In genomic region chrX:160116658-160117057, GRCm38 (mm10) we compare ENCODE assay signal across 8 mouse cellular contexts. TPM values are rescaled to one million over a fixed set of nuclear protein-coding genes. Genes with fewer than 3 reads are reported as not detected.
A peak's percentile ranks its signal among the peaks of the same experiment; 100 is the strongest.
DNase-seq lines count a peak whose midpoint lies in the region; ATAC-seq and TF ChIP-seq lines count a peak whose summit lies in the region.

No protein-coding gene starts in this region.

- dilution Hi-C loops in CH12.LX (cut with MboI; ENCODE audit: extremely low pct_ligation_motif_present, extremely low pct_unique_long_range_greater_than_20kb, low sequenced_read_pairs), result no loop called here

- H3K27me3 ChIP-seq in CH12.LX (replicated peaks), result no peaks in the 10 kb centered on the region
- H3K27me3 ChIP-seq in hindbrain, embryonic 10.5 days (ENCODE audit: insufficient read depth, poor library complexity, severe bottlenecking), result peaks cover 42% of the 10 kb centered on the region

- peak; percentile 61 for DNase-seq in CH12.LX (ENCODE audit: extremely low read depth)
- DNase-seq in embryo, embryonic 11.5 days (ENCODE audit: low read depth, low spot score), result peak; percentile 26
- DNase-seq in hindbrain, embryonic 10.5 days (ENCODE audit: low spot score), result peak; percentile 35
- DNase-seq in layer of hippocampus, adult 8-10 months (ENCODE audit: low spot score in 2 of 2), result peak; percentile 13 to 33
- DNase-seq in lung, postnatal 10 days, result peak; percentile 63
- DNase-seq in retina, adult 2 months (ENCODE audit: low read depth, low spot score), result peak; percentile 38
- no peak for DNase-seq in c-Kit-positive CD71-positive TER-119-positive erythroid progenitor cells, embryonic 14.5 days (ENCODE audit: low spot score)

- TF ChIP-seq CTCF in CH12.LX (conservative IDR thresholded peaks at IDR 0.05 in 1 of 2, IDR thresholded peaks at IDR 0.05 in 1 of 2; ENCODE audit: low read depth in 2 of 2, low read length in 2 of 2), result peak; percentile 41 to 73; a peak in 3 of 4 replicates

- no peak overlapping the region for H3K4me3 ChIP-seq in CH12.LX (replicated peaks in 1 of 3; ENCODE audit: low read depth in 2 of 3, low read length in 2 of 3, poor library complexity in 1 of 3)
- no peak overlapping the region for H3K4me3 ChIP-seq in hindbrain, embryonic 10.5 days

- no peak for TF ChIP-seq EP300 in CH12.LX (IDR thresholded peaks at IDR 0.05; ENCODE audit: low read length)

- H3K27ac ChIP-seq in CH12.LX (ENCODE audit: insufficient read depth, low read depth), result no peak overlapping the region
- no peak overlapping the region for H3K27ac ChIP-seq in hindbrain, embryonic 10.5 days

- no peaks in the 10 kb centered on the region for H3K9me3 ChIP-seq in CH12.LX (replicated peaks; ENCODE audit: low read length)
- H3K9me3 ChIP-seq in hindbrain, embryonic 10.5 days, result no peaks in the 10 kb centered on the region

- H3K36me3 ChIP-seq in CH12.LX (replicated peaks in 1 of 2; ENCODE audit: control insufficient read depth in 1 of 2, insufficient read depth in 1 of 2, low read length in 1 of 2), result peaks cover 17 to 34% of the 10 kb centered on the region in 2 experiments
- H3K36me3 ChIP-seq in hindbrain, embryonic 10.5 days, result peaks cover 29% of the 10 kb centered on the region

- in situ Hi-C loops in CH12.LX (cut with MboI; ENCODE audit: low pct_ligation_motif_present, low pct_unique_long_range_greater_than_20kb, low sequenced_read_pairs), result loop anchor here (10.0 kb wide), 1 partner anchor 492 kb away; the partner anchor contains the start of gene Sh3kbp1

- H3K4me1 ChIP-seq in CH12.LX (ENCODE audit: control insufficient read depth in 1 of 2, insufficient read depth in 2 of 2), result peaks cover 0 to 11% of the 10 kb centered on the region in 2 experiments; a peak in 2 of 4 replicates
- no peaks in the 10 kb centered on the region for H3K4me1 ChIP-seq in hindbrain, embryonic 10.5 days (replicated peaks)

- H3K4me2 ChIP-seq in CH12.LX (ENCODE audit: insufficient read depth, low read depth, poor library complexity, severe bottlenecking), result no peak overlapping the region

- no peak for TF ChIP-seq POLR2A in CH12.LX (IDR thresholded peaks at IDR 0.05; ENCODE audit: low read depth, low read length)

- TF ChIP-seq RAD21 in CH12.LX (IDR thresholded peaks at IDR 0.05; ENCODE audit: low read depth, low read length), result peak; percentile 73

- no peak overlapping the region for H3K9ac ChIP-seq in CH12.LX (ENCODE audit: insufficient read depth, low read depth)

- ATAC-seq in activated CD4-positive, CD25-positive, alpha-beta regulatory T cell, adult 4 months, result peak; percentile 54

- no peaks in the 10 kb centered on the region for H3K79me2 ChIP-seq in CH12.LX (replicated peaks; ENCODE audit: control insufficient read depth, extremely low read depth, insufficient read depth, poor library complexity, severe bottlenecking)

- 88% methylated on average over 3 of the region's 3 CpGs for WGBS in hindbrain, embryonic 10.5 days

TF ChIP-seq in CH12.LX, 34 proteins besides CTCF, POLR2A, EP300 and RAD21:
- peak; percentile 63 for TF ChIP-seq SMC3 (IDR thresholded peaks at IDR 0.05; ENCODE audit: low read depth, low read length)
- TF ChIP-seq MYC (IDR thresholded peaks at IDR 0.05; ENCODE audit: low read depth, low read length), result no peak
- TF ChIP-seq ZC3H11A (IDR thresholded peaks at IDR 0.05; ENCODE audit: low read depth, low read length), result no peak; the same call in 1 of the 2 replicates
- no peak for TF ChIP-seq BHLHE40 (IDR thresholded peaks at IDR 0.05; ENCODE audit: low read depth, low read length)
- no peak for TF ChIP-seq ZKSCAN1 (IDR thresholded peaks at IDR 0.05; ENCODE audit: borderline replicate concordance, low read depth, low read length)

RNA-seq across cellular contexts. Expression of gene Pdha1, which starts 21.6 kb away (rescaled TPM):
- 99.5 and 114 TPM in 2 replicates for total RNA-seq in CH12.LX (2012; rRNA removed)
- 153 and 154 TPM in 2 replicates for total RNA-seq in CH12.LX (2014; rRNA removed)
- 112 and 120 TPM in 2 replicates for polyA plus RNA-seq in CH12.LX (2012; ENCODE audit: insufficient read length, low read depth)
- polyA plus RNA-seq in activated CD4-positive, CD25-positive, alpha-beta regulatory T cell, adult 4 months (2017; shearing (Covaris generic)), result 100 to 1,000 TPM; 168 to 176 TPM
- 86.0 and 97.5 TPM in 2 replicates for polyA plus RNA-seq in hindbrain, embryonic 10.5 days (2016; fragmentation: Nextera tagmentation; extraction: Ambion mirVana)
- 100 to 1,000 TPM; 211 to 231 (median 221) TPM for total RNA-seq in layer of hippocampus, adult 8-10 months (2022)
